Mouse (Mus musculus) heart, postnatal 36 days (tissue): ENCODE results near the gene Olfr356. TPM values are rescaled to one million over a fixed set of nuclear protein-coding genes. Genes with fewer than 3 reads are reported as not detected.

Experiments
- DNase-seq, 2 experiments: peaks; one replicate each; pipeline ENCODE4 v3.0.0; 2021 to 2022
- intact Hi-C: fragments of 180-260 bp; cut with DNase I; formaldehyde crosslinking; loops from one replicate; pipeline ENCODE4 v1.15.1; 2025
- total RNA-seq, 2 experiments: library from RNA; stranded (reverse); gene quantifications; 2 replicates each; pipeline ENCODE4 v1.2.3; 2021

The Olfr356 gene
- not detected for total RNA-seq

DNA sequence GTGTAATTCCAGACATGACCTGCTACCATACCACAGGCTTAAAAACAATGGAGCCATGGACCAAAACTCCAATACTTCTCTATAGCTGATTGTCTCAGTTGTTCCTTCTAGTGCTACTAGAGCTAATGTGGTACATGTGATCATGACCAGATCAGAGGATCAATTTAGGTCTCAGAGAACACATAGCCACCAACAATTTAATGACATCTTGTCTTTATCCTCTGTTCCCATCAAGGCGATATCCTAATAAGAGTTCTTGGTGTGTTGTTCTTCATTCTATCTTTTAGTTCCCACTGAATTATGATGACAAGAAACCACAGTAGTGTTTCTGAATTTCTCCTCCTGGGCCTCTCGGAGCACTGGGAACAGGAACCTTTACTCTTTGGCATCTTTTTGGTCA is at the start of gene Olfr356:
Olfr356 (plus strand) TSS at position 301 of the 400 bp plus-strand sequence.
- intact Hi-C loops = no loop called here
- no peak for DNase-seq

- DNase-seq = no peak
- intact Hi-C loops = no loop called here
Observed at GRCm38 (mm10) chr2:36892836-36893235, 44.1 kb upstream of the Olfr356 start, which contains the start of gene Olfr353. TSS of gene Olfr353 (minus strand) at chr2:36892936.

GRCm38 (mm10) chr2:36897114-36897513 is 39.8 kb upstream of the Olfr356 start:
- intact Hi-C loops = no loop called here
- no peak for DNase-seq

GRCm38 (mm10) chr2:36905380-36905779 is 31.5 kb upstream of the Olfr356 start, which contains the start of gene Olfr354:
TSS of gene Olfr354 (plus strand) at chr2:36905680.
- intact Hi-C loops = no loop called here
- no peak for DNase-seq

DNA sequence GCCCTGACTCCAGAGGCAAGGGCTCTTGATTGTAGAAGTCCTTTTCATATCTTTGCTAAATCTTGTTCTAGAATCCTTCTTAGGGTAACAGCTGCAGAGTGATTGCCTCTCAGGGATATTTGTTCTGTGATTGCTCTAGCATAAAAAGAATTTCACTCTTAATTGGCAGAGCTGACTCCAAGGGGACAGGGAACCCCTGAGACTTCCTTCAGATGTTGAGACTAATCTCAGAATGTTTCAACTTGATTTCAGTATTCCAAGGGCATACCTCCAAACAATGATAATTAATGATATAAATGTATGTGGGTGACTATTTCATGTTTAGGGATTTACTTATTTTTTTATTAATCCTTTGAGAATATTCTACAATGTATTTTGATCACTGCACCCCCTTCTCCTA is 8.1 kb upstream of the Olfr356 start, which contains the start of gene Olfr355:
Olfr355 (minus strand) TSS at position 101 of the 400 bp plus-strand sequence.
- no peak for DNase-seq
- intact Hi-C loops = no loop called here

Other genes starting within 250 kb of the Olfr356 start
- gene Olfr347, start 205.2 kb upstream of the Olfr356 start, total RNA-seq = not detected
- not detected for gene Olfr348, start 152.8 kb upstream of the Olfr356 start, total RNA-seq
- not detected for gene Olfr50, start 146.6 kb upstream of the Olfr356 start, total RNA-seq
- gene Olfr3, start 120.1 kb upstream of the Olfr356 start, total RNA-seq = not detected
- gene Olfr350, start 90.8 kb upstream of the Olfr356 start, total RNA-seq = not detected
- not detected for gene Olfr351, start 74.5 kb upstream of the Olfr356 start, total RNA-seq
- not detected for gene Olfr352, start 68.7 kb upstream of the Olfr356 start, total RNA-seq
- not detected for gene Olfr353, start 44.2 kb upstream of the Olfr356 start, total RNA-seq
- gene Olfr354, start 31.4 kb upstream of the Olfr356 start, total RNA-seq = not detected
- gene Olfr355, start 8.2 kb upstream of the Olfr356 start, total RNA-seq = not detected
- not detected for gene Olfr357, start 56.7 kb downstream of the Olfr356 start, total RNA-seq
- gene Olfr358, start 72.2 kb downstream of the Olfr356 start, total RNA-seq = not detected
- gene Olfr360, start 128.6 kb downstream of the Olfr356 start, total RNA-seq = not detected
- not detected for gene Olfr361, start 152.2 kb downstream of the Olfr356 start, total RNA-seq
- not detected for gene Olfr362, start 180.8 kb downstream of the Olfr356 start, total RNA-seq
- gene Olfr364-ps1, start 202.2 kb downstream of the Olfr356 start, total RNA-seq = not detected